Comparison of ENCODE assay signal across 17 mouse cellular contexts in genomic region chr1:194952891-194953290, GRCm38 (mm10). TPM values are rescaled to one million over a fixed set of nuclear protein-coding genes. Genes with fewer than 3 reads are reported as not detected.
DNase-seq lines count a peak whose midpoint lies in the region; ATAC-seq and TF ChIP-seq lines count a peak whose summit lies in the region.
"Had no signal": no experiment of that assay in that cellular context is flagged by ENCODE, and none has a peak within 500 bp of the region (broad histone marks: within the 10 kb centered on the region; RNA-seq: fewer than 3 reads in every experiment).

No protein-coding gene starts in this region.

- peak; percentile 68; the same call in 1 of the 2 replicates for ATAC-seq in frontal cortex, adult (ENCODE audit: low TSS enrichment)
- ATAC-seq in neural tube, embryonic 15.5 days (ENCODE audit: low FRiP score): no peak
- ATAC-seq: activated CD4-positive, CD25-positive, alpha-beta regulatory T cell, adult 4 months had no signal

- no peak overlapping the region for H3K27ac ChIP-seq in layer of hippocampus, adult 2 months
- H3K27ac ChIP-seq in neural tube, embryonic 15.5 days (replicated peaks): no peak overlapping the region
- H3K27ac ChIP-seq: embryonic facial prominence, embryonic 13.5 days; hindbrain, embryonic 15.5 days; limb, embryonic 15.5 days had no signal

- no peak overlapping the region for H3K9ac ChIP-seq in neural tube, embryonic 15.5 days (replicated peaks)
- H3K9ac ChIP-seq: embryonic facial prominence, embryonic 13.5 days; hindbrain, embryonic 15.5 days; limb, embryonic 15.5 days had no signal

- intact Hi-C loops in left cerebral cortex, postnatal 10 days (cut with DNase I): no loop called here

- no peaks in the 10 kb centered on the region for H3K4me1 ChIP-seq in neural tube, embryonic 15.5 days
- H3K4me1 ChIP-seq: embryonic facial prominence, embryonic 13.5 days; hindbrain, embryonic 15.5 days; limb, embryonic 15.5 days had no signal

- DNase-seq in frontal cortex, adult 2 months (ENCODE audit: extremely low spot score in 1 of 2, low spot score in 1 of 2): no peak
- DNase-seq in layer of hippocampus, adult 2 months (ENCODE audit: low spot score in 2 of 2): no peak
- no peak for DNase-seq in layer of hippocampus, adult 8-10 months (ENCODE audit: low spot score in 2 of 2)
- DNase-seq in 416B (ENCODE audit: low read depth) (peak; percentile 51), adipocyte (ENCODE audit: low spot score) (peak; percentile 21)
- DNase-seq in left cerebral cortex, postnatal 10 days (ENCODE audit: extremely low spot score in 1 of 2, low spot score in 2 of 2): no peak
- DNase-seq: cerebellum, postnatal 36 days; heart, postnatal 14 days; kidney, adult 8-10 months had no signal

- no peak overlapping the region for H3K4me2 ChIP-seq in neural tube, embryonic 15.5 days
- H3K4me2 ChIP-seq: embryonic facial prominence, embryonic 13.5 days; hindbrain, embryonic 15.5 days; limb, embryonic 15.5 days; midbrain, embryonic 11.5 days had no signal

- WGBS in neural tube, embryonic 15.5 days: 88% methylated on average over 1 of the region's 1 CpGs

- TF ChIP-seq CTCF in layer of hippocampus, adult 2 months (conservative IDR thresholded peaks at IDR 0.05): peak; percentile 70

- H3K36me3 ChIP-seq in neural tube, embryonic 15.5 days: no peaks in the 10 kb centered on the region
- H3K36me3 ChIP-seq: embryonic facial prominence, embryonic 13.5 days; hindbrain, embryonic 15.5 days; limb, embryonic 15.5 days had no signal

- no peak overlapping the region for H3K4me3 ChIP-seq in layer of hippocampus, adult 2 months
- no peak overlapping the region for H3K4me3 ChIP-seq in neural tube, embryonic 15.5 days (replicated peaks)
- H3K4me3 ChIP-seq: embryonic facial prominence, embryonic 13.5 days; hindbrain, embryonic 15.5 days; limb, embryonic 15.5 days; myocyte had no signal

- no peaks in the 10 kb centered on the region for H3K27me3 ChIP-seq in neural tube, embryonic 15.5 days (replicated peaks)
- H3K27me3 ChIP-seq: embryonic facial prominence, embryonic 13.5 days; hindbrain, embryonic 15.5 days; limb, embryonic 15.5 days had no signal

- no peaks in the 10 kb centered on the region for H3K9me3 ChIP-seq in neural tube, embryonic 15.5 days (replicated peaks)
- H3K9me3 ChIP-seq: embryonic facial prominence, embryonic 13.5 days; hindbrain, embryonic 15.5 days; limb, embryonic 15.5 days had no signal

RNA-seq across cellular contexts. Expression of gene Cd34, which starts 14.3 kb away (rescaled TPM):
- polyA plus RNA-seq in frontal cortex, adult 2 months (2012; rRNA removed): 43.8 and 48.6 TPM in 2 replicates
- total RNA-seq in layer of hippocampus, adult 2 months (2021): 10 to 100 TPM; 25.5 to 26.5 TPM
- 10 to 100 TPM; 32.2 to 56.7 (median 45.5) TPM for total RNA-seq in layer of hippocampus, adult 8-10 months (2022)
- 29.4 and 39.4 TPM in 2 replicates for polyA plus RNA-seq in neural tube, embryonic 15.5 days (2015; fragmentation: Nextera tagmentation; extraction: Ambion mirVana)
- 10 to 100 TPM; 29.1 to 29.2 TPM for total RNA-seq in left cerebral cortex, postnatal 10 days (2021)

Comparison
In these comparisons a context has a peak if more than half of its experiments do, and no peak if none do; other contexts are left out.
1. DNase-seq: peak in 416B (single experiment) and adipocyte (single experiment); none in frontal cortex, adult 2 months (0 of 2), layer of hippocampus, adult 2 months (0 of 2), layer of hippocampus, adult 8-10 months (0 of 2) and left cerebral cortex, postnatal 10 days (0 of 2).